Mouse (Mus musculus): ENCODE results near the gene Hnrnpl.
A peak's percentile ranks its signal among the peaks of the same experiment; 100 is the strongest.

Hnrnpl gene

DNA sequence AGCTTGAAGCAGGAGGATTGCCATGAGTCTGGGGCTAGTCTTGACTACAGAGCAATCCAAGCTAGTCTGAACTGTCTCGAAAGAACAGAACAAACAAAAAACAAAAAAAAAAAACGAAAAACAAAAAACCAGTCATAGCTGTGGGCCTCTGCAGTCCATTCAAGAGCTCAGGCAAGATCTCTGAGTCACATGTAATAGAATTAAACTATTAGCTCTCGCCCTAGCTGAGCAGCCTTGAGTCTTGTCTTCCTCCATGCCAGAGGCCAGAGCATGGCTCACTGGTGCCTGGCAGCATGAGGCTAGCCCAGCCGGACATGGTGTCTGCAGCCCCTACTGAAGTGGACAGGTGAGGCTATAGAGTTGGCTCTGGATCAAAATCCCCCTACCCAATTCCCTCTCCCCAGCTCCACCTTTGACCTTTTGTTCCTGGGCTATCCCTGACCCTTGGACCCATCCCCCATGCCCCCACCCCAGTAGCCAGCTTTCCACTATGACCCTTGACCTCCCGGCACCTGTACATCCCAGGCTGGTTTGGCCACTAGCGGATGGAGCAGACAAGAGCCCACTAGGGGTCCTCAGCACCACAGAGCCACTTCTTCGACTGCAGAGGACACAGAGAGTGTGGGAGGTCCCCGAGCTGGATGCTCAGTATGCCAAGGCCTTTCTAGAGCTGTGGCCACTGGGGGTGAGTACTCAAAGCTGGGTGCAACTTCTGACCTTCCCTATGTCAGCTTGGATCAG lies 18.1 kb upstream of the Hnrnpl start:
- DNase-seq = peak; percentile 34

DNA sequence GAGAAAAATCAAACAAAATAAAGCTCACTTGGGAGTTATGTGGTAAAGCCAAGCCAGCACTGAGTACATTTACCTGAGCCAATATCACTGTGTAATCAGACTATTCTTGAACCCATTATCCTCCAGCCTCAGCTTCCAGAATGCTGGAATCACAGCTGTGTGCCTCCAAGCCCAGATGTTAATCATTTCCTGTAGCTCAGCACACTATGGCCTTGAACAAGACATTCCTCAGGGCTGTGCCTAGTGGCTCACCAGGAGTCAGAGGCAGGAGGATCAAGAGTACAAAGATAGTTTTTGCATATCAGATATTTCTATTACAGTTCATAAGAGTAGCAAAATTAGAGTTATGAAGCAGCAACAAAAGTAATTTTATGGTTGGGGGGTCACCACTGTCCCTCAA lies 16.6 kb upstream of the Hnrnpl start:
- DNase-seq = no peak

GRCm38 (mm10) chr7:28792391-28793185 lies 15.8 kb upstream of the Hnrnpl start:
- DNase-seq = no peak

DNA sequence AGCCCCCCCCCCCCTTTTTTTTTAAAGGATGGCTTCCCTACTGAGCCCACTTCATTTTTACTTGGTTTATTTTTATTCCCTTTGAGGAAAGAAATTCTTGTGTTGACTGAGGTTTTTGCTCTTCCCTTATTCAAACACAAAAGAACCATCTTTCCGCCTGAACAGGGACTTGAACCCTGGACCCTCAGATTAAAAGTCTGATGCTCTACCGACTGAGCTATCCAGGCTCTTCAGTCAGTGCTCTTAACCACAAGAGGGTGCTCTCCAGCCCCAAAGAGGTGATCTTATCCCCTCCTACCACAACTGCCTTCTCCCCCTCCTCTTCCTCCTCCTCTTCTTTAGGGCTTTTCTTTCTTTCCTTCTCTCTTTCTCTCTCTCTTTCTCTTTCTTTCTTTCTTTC lies 14.5 kb upstream of the Hnrnpl start:
- peak; percentile 49 for DNase-seq

DNA sequence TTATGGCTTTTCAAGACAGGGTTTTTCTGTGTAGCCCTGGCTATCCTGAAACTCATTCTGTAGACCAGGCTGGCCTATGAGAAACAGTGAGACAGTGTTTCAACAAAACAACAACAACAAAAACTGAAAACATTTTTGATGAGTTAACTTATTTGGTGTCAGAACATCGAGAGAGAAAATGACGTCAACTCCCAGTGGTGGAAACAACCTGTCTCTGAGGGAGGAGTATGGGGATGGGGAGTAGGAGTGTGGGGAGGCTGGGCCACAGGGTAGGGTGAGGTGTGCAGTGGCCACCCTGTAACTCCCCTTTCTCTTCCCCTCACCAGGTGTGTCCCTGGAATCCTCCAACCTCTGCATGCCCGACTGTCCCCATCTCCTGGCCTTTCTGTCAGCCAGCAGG lies 13.8 kb upstream of the Hnrnpl start:
- DNase-seq = no peak

- DNase-seq = no peak
Measured at GRCm38 (mm10) chr7:28795832-28796231, 12.5 kb upstream of the Hnrnpl start.

GRCm38 (mm10) chr7:28796562-28796975 lies 11.8 kb upstream of the Hnrnpl start:
- DNase-seq = peak; percentile 86

GRCm38 (mm10) chr7:28799994-28800393 lies 8.3 kb upstream of the Hnrnpl start:
- DNase-seq = no peak

DNA sequence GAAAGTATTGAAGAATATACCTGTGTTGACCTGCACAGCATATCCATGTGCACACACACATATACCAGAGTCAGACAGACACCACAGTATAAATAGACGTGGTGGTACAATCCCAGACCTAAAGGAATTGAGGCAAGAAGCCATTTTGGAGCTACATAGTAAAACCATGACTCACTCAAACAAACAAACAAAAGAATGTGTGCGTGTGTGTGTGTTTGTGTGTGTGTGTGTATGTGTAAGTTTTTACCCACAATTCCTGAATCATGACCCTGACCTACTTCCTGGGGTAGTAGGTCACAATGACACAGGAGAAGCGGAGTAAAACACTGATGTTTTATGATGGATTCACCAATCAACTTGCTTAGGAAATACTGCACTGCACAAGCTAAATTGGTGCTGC lies 6.9 kb upstream of the Hnrnpl start:
- DNase-seq = no peak

- DNase-seq = no peak
Measured at GRCm38 (mm10) chr7:28801901-28802670, 6.3 kb upstream of the Hnrnpl start.

GRCm38 (mm10) chr7:28802846-28803588 lies 5.3 kb upstream of the Hnrnpl start:
- peak; percentile 61 for DNase-seq

GRCm38 (mm10) chr7:28803756-28804155 lies 4.6 kb upstream of the Hnrnpl start:
- no peak for DNase-seq

GRCm38 (mm10) chr7:28806869-28807268 lies 1.5 kb upstream of the Hnrnpl start:
- DNase-seq = no peak

- no peak for DNase-seq
Measured at GRCm38 (mm10) chr7:28807641-28808220, 610 bp upstream of the Hnrnpl start.

DNA sequence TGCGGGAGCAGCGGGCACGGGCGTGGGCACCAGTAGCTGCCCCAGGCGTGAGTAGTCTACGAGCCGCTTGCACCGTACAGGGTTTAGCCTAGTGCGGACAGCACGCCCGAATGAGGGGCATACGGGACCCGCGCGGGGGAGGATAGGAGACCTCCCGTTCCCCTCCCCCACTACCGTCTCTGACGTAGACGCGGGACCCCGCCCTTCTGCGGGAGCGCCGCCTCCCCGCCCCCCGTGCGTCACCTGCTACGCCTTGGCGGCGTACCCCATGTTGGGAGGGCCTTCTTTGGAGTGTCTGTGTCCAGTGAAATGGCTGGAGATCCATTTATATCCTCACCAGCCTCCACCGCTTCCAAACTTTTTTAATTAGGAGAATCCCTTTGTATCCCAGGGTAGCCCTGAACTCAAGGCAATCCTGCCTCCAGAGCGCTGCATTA lies 634 bp downstream of the Hnrnpl start:
- peak; percentile 96 for DNase-seq

DNA sequence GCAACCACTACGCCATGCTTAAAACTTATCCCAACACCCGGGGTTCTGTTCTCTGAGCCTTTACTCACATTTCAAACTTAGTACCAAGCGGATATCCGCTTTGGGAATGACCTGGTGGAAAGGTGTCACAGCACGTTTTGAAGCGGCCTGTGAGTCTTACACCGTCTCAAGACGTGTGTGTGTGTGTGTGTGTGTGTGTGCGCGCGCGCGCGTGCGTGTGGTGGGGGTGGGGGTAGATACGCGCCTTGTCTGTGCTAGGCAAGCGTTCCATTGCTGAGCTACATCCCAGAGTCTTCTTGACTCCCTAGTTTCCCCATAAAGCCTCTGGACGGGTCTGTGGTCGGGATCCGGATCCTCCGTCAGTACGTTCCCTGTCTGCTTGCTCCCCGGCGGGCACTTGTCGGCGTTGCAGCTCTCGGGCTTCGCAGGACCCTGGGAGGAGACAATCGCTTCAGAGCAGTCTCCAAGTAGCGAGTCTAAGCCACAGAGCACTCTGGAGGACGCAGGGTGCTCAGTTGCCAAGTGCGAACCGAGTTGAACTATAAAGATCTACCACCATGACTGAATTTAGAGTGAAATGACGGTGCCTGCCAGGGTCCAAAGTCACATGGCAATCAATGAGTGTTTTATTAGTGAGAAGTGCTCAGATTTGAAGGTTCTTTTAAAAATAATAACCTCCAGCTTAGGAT lies 1.2 kb downstream of the Hnrnpl start:
- peak; percentile 85 for DNase-seq

DNA sequence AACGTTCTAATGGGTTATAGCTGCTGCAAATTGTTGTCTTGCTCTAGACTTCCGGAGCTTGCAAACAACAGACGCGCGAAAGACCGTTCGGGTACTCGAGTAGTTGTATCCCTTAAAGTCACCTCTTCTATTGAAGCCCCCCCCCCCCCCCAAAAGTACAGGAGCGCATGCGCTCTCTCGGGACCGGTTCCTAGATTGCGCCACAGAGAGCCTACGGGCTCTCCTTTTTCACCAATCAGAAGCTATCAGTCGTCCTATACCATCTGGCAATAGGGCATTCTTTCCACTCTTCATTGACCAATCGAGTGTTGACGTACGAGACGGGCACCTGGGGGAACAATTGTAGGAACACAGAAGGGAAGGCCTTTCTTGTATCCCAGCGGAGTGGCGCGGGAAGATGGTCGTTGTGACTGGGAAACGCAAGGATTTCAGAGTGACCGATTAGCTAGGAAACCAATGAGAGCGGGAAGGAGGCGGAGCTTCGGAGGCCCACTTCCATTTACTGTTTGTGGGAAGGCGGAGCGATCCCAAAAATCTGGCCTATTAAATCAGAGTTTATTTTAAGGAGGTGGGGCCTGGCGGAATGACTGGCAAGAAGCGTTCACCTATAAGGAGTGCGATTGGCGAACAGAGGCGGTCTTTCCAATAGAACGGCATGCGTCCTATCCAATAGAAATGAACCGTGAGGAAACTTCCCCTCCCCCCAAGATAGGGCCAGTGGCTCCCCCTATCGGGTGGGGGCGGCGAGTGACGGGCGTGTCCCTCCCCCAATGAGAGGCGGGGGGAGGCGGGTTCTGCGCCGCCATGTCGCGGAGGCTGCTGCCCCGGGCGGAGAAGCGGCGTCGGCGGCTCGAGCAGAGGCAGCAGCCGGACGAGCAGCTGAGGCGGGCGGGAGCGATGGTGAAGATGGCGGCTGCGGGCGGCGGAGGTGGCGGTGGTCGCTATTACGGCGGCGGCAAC lies 2.0 kb downstream of the Hnrnpl start:
- peak; percentile 98 for DNase-seq

GRCm38 (mm10) chr7:28811228-28811627 lies 2.9 kb downstream of the Hnrnpl start:
- DNase-seq = peak; percentile 97

- DNase-seq = no peak
Measured at GRCm38 (mm10) chr7:28811640-28812275, 3.4 kb downstream of the Hnrnpl start.

- no peak for DNase-seq
Measured at GRCm38 (mm10) chr7:28812436-28812835, 4.1 kb downstream of the Hnrnpl start.

Measured in liver (tissue).